Mouse (Mus musculus) heart, embryonic 13.5 days (tissue): ENCODE measurements around the gene Usp13. TPM values are rescaled to one million over a fixed set of nuclear protein-coding genes. Genes with fewer than 3 reads are reported as not detected.

Experiments
- ATAC-seq: fragments of 200-750 bp; cut with Nextera tagmentation; 2 replicates; pipeline ENCODE4 v1.8.0; 2017; ENCODE audit warnings: moderate TSS enrichment; ENCODE audit not compliant: insufficient number of reproducible peaks, low FRiP score, low TSS enrichment; ENCODE audit errors: extremely low read depth
- H3K27ac ChIP-seq: fragments of 300-500 bp; sonication (generic); replicated peaks from 2 replicates; pipeline ENCODE4 v1.5.1; 2015; ENCODE audit warnings: moderate library complexity, mild to moderate bottlenecking, inconsistent platforms
- H3K27me3 ChIP-seq: fragments of 300-500 bp; sonication (generic); replicated peaks from 2 replicates; pipeline ENCODE4 v1.6.1; 2015; ENCODE audit warnings: mild to moderate bottlenecking, inconsistent platforms
- H3K36me3 ChIP-seq: fragments of 300-500 bp; sonication (generic); 2 replicates; pipeline ENCODE4 v1.6.1; 2015; ENCODE audit warnings: mild to moderate bottlenecking, inconsistent platforms
- H3K4me1 ChIP-seq: fragments of 300-500 bp; sonication (generic); 2 replicates; pipeline ENCODE4 v1.6.1; 2015; ENCODE audit warnings: inconsistent platforms
- H3K4me2 ChIP-seq: fragments of 300-500 bp; sonication (generic); 2 replicates; pipeline ENCODE4 v1.6.1; 2015; ENCODE audit warnings: inconsistent platforms, mild to moderate bottlenecking, moderate library complexity
- H3K4me3 ChIP-seq: fragments of 300-500 bp; sonication (generic); 2 replicates; pipeline ENCODE4 v1.5.1; 2015; ENCODE audit warnings: moderate library complexity, mild to moderate bottlenecking, inconsistent platforms
- H3K9ac ChIP-seq: fragments of 300-500 bp; sonication (generic); 2 replicates; pipeline ENCODE4 v1.6.1; 2015; ENCODE audit warnings: inconsistent platforms, mild to moderate bottlenecking, moderate library complexity
- H3K9me3 ChIP-seq: fragments of 300-500 bp; sonication (generic); 2 replicates; pipeline ENCODE4 v1.6.1; 2016; ENCODE audit warnings: inconsistent platforms
- WGBS: fragments of 180-500 bp; shearing (Covaris S2); methylation state at CpG from one replicate; pipeline ENCODE4 v1.1.7; 2015; ENCODE audit warnings: mixed read lengths; 5-methylcytosine and 5-hydroxymethylcytosine counted together
- polyA plus RNA-seq: library from polyadenylated mRNA; unstranded; fragments of >200 nt; fragmentation: Nextera tagmentation; extraction: Ambion mirVana; gene quantifications from 2 replicates; pipeline ENCODE4 v1.2.1, GENCODE M21; 2015

Gene Usp13
- 45.3 and 50.3 TPM in 2 replicates for polyA plus RNA-seq

GRCm38 (mm10) chr3:32817357-32818326 is at the start of gene Usp13:
TSS of gene Usp13 (plus strand) at chr3:32817546.
- Histone ChIP-seq H3K27ac (peak within 1 kb of the TSS; percentile 97), H3K9me3 (no peaks in the 10 kb centered on the region), H3K36me3 (no peaks in the 10 kb centered on the region), H3K27me3 (no peaks in the 10 kb centered on the region), H3K4me1 (peaks cover 55% of the 10 kb centered on the region), H3K4me3 (peak within 1 kb of the TSS; percentile 86), H3K9ac (peak within 1 kb of the TSS; percentile 97), H3K4me2 (peak within 1 kb of the TSS; percentile 74)
- 1% methylated on average over 84 of the region's 84 CpGs for WGBS
- ATAC-seq = peak; percentile 69

GRCm38 (mm10) chr3:32770781-32771180 is 46.6 kb upstream of the Usp13 start:
- no peak overlapping the region for H3K27ac ChIP-seq
- no peaks in the 10 kb centered on the region for H3K4me1 ChIP-seq
- no peak overlapping the region for H3K4me3 ChIP-seq
- H3K36me3 ChIP-seq = no peaks in the 10 kb centered on the region
- 74% methylated on average over 2 of the region's 2 CpGs for WGBS
- no peak overlapping the region for H3K9ac ChIP-seq
- no peak overlapping the region for H3K4me2 ChIP-seq
- H3K27me3 ChIP-seq = no peaks in the 10 kb centered on the region
- H3K9me3 ChIP-seq = no peaks in the 10 kb centered on the region
- ATAC-seq = no peak

- no peak for ATAC-seq
- H3K9me3 ChIP-seq = no peaks in the 10 kb centered on the region
- no peaks in the 10 kb centered on the region for H3K36me3 ChIP-seq
- H3K27me3 ChIP-seq = no peaks in the 10 kb centered on the region
- WGBS = 3% methylated on average over 9 of the region's 9 CpGs
- peak overlapping the region; percentile 86 for H3K4me3 ChIP-seq
- H3K9ac ChIP-seq = peak overlapping the region; percentile 97
- H3K4me2 ChIP-seq = peak overlapping the region; percentile 74
- peak overlapping the region; percentile 97 for H3K27ac ChIP-seq
- peaks cover 48% of the 10 kb centered on the region for H3K4me1 ChIP-seq
Measured at GRCm38 (mm10) chr3:32817001-32817356, 367 bp upstream of the Usp13 start.

- Histone ChIP-seq H3K4me3 (peak overlapping the region; percentile 86), H3K4me2 (peak overlapping the region; percentile 74), H3K27ac (peak overlapping the region; percentile 97), H3K36me3 (no peaks in the 10 kb centered on the region), H3K9me3 (no peaks in the 10 kb centered on the region), H3K27me3 (no peaks in the 10 kb centered on the region), H3K4me1 (peaks cover 62% of the 10 kb centered on the region), H3K9ac (peak overlapping the region; percentile 97)
- no peak for ATAC-seq
- 3% methylated on average over 12 of the region's 12 CpGs for WGBS
Measured at GRCm38 (mm10) chr3:32818327-32818900, 1.1 kb downstream of the Usp13 start.

- Histone ChIP-seq H3K4me2 (peak overlapping the region; percentile 53), H3K4me1 (peaks cover 85% of the 10 kb centered on the region), H3K27ac (peak overlapping the region; percentile 83), H3K36me3 (peaks cover 7% of the 10 kb centered on the region), H3K27me3 (no peaks in the 10 kb centered on the region), H3K9me3 (no peaks in the 10 kb centered on the region), H3K9ac (peak overlapping the region; percentile 11), H3K4me3 (peak overlapping the region; percentile 19; the same call in 1 of the 2 replicates)
- ATAC-seq = peak; percentile 21; the same call in 1 of the 2 replicates
- WGBS = 2% methylated on average over 3 of the region's 3 CpGs
Measured at GRCm38 (mm10) chr3:32822620-32823019, 5.3 kb downstream of the Usp13 start.

- Histone ChIP-seq H3K4me3 (no peak overlapping the region), H3K27ac (peak overlapping the region; percentile 29; the same call in 1 of the 2 replicates), H3K27me3 (no peaks in the 10 kb centered on the region), H3K36me3 (peaks cover 7% of the 10 kb centered on the region), H3K9ac (no peak overlapping the region), H3K4me2 (peak overlapping the region; percentile 10), H3K4me1 (peaks cover 79% of the 10 kb centered on the region), H3K9me3 (no peaks in the 10 kb centered on the region)
- WGBS = 50% methylated on average over 5 of the region's 5 CpGs
- no peak for ATAC-seq
Measured at GRCm38 (mm10) chr3:32824923-32825322, 7.6 kb downstream of the Usp13 start.

- H3K9ac ChIP-seq = no peak overlapping the region
- peaks cover 78% of the 10 kb centered on the region for H3K4me1 ChIP-seq
- no peak for ATAC-seq
- peaks cover 7% of the 10 kb centered on the region for H3K36me3 ChIP-seq
- WGBS = 77% methylated on average over 3 of the region's 3 CpGs
- H3K27me3 ChIP-seq = no peaks in the 10 kb centered on the region
- no peak overlapping the region for H3K4me2 ChIP-seq
- no peak overlapping the region for H3K27ac ChIP-seq
- no peaks in the 10 kb centered on the region for H3K9me3 ChIP-seq
- no peak overlapping the region for H3K4me3 ChIP-seq
Measured at GRCm38 (mm10) chr3:32825964-32826479, 8.7 kb downstream of the Usp13 start.

- Histone ChIP-seq H3K4me3 (no peak overlapping the region), H3K4me1 (peaks cover 73% of the 10 kb centered on the region), H3K36me3 (peaks cover 7% of the 10 kb centered on the region), H3K9ac (no peak overlapping the region), H3K9me3 (no peaks in the 10 kb centered on the region), H3K27me3 (no peaks in the 10 kb centered on the region), H3K27ac (no peak overlapping the region), H3K4me2 (no peak overlapping the region)
- WGBS = 67% methylated on average over 6 of the region's 6 CpGs
- ATAC-seq = no peak
Measured at GRCm38 (mm10) chr3:32826701-32827100, 9.4 kb downstream of the Usp13 start.

GRCm38 (mm10) chr3:32833871-32834270 is 16.5 kb downstream of the Usp13 start:
- Histone ChIP-seq H3K27me3 (no peaks in the 10 kb centered on the region), H3K4me1 (peaks cover 34% of the 10 kb centered on the region), H3K27ac (no peak overlapping the region), H3K4me3 (no peak overlapping the region), H3K4me2 (no peak overlapping the region), H3K36me3 (peaks cover 38% of the 10 kb centered on the region), H3K9ac (no peak overlapping the region), H3K9me3 (no peaks in the 10 kb centered on the region)
- no peak for ATAC-seq
- 72% methylated on average over 2 of the region's 2 CpGs for WGBS

GRCm38 (mm10) chr3:32837847-32838246 is 20.5 kb downstream of the Usp13 start:
- Histone ChIP-seq H3K27ac (no peak overlapping the region), H3K9me3 (no peaks in the 10 kb centered on the region), H3K9ac (no peak overlapping the region), H3K27me3 (no peaks in the 10 kb centered on the region), H3K4me2 (no peak overlapping the region), H3K4me1 (peaks cover 14% of the 10 kb centered on the region; the same call in 1 of the 2 replicates), H3K36me3 (peaks cover 48% of the 10 kb centered on the region), H3K4me3 (no peak overlapping the region)
- 89% methylated on average over 7 of the region's 7 CpGs for WGBS
- ATAC-seq = no peak

- 83% methylated on average over 16 of the region's 16 CpGs for WGBS
Measured at GRCm38 (mm10) chr3:32856362-32857107, 39.2 kb downstream of the Usp13 start.

More at GRCm38 (mm10) chr3:32856362-32857107, 39.2 kb downstream of the Usp13 start:
- H3K36me3 ChIP-seq = peaks cover 38% of the 10 kb centered on the region
- H3K27ac ChIP-seq = no peak overlapping the region
- no peak overlapping the region for H3K4me3 ChIP-seq
- H3K9me3 ChIP-seq = peaks cover 6% of the 10 kb centered on the region; the same call in 1 of the 2 replicates
- H3K4me1 ChIP-seq = peaks cover 5% of the 10 kb centered on the region; the same call in 1 of the 2 replicates
- no peaks in the 10 kb centered on the region for H3K27me3 ChIP-seq
- H3K9ac ChIP-seq = no peak overlapping the region
- H3K4me2 ChIP-seq = no peak overlapping the region
- no peak for ATAC-seq
